Mouse (Mus musculus): ENCODE measurements around the gene Stk32c.

Gene Stk32c

GRCm38 (mm10) chr7:139212754-139213745 is at the start of gene Stk32c, which contains the start of gene Lrrc27:
Gene Stk32c (minus strand): TSS chr7:139213307.
Gene Lrrc27 (plus strand): TSS chr7:139212988.
- peak; percentile 96 for DNase-seq

GRCm38 (mm10) chr7:139257752-139258542 is 44.8 kb upstream of the Stk32c start:
- no peak for DNase-seq

- no peak for DNase-seq
These were observed 41.5 kb upstream of the Stk32c start for GRCm38 (mm10) chr7:139254626-139255025.

GRCm38 (mm10) chr7:139253462-139253861 is 40.4 kb upstream of the Stk32c start:
- DNase-seq: no peak

GRCm38 (mm10) chr7:139252986-139253385 is 39.9 kb upstream of the Stk32c start:
- no peak for DNase-seq

GRCm38 (mm10) chr7:139252566-139252965 is 39.5 kb upstream of the Stk32c start:
- no peak for DNase-seq

- peak; percentile 45 for DNase-seq
These were observed 38.8 kb upstream of the Stk32c start for GRCm38 (mm10) chr7:139251881-139252301.

GRCm38 (mm10) chr7:139249406-139250210 is 36.5 kb upstream of the Stk32c start:
- DNase-seq: no peak

- no peak for DNase-seq
These were observed 35.7 kb upstream of the Stk32c start for GRCm38 (mm10) chr7:139248615-139249405.

- peak; percentile 69 for DNase-seq
These were observed 34.9 kb upstream of the Stk32c start, which contains the start of gene Pwwp2b for GRCm38 (mm10) chr7:139247881-139248614. Gene Pwwp2b (plus strand): TSS chr7:139248482.

GRCm38 (mm10) chr7:139246931-139247880 is 34.1 kb upstream of the Stk32c start:
- peak; percentile 52 for DNase-seq

GRCm38 (mm10) chr7:139246086-139246485 is 33.0 kb upstream of the Stk32c start:
- no peak for DNase-seq

GRCm38 (mm10) chr7:139239432-139239831 is 26.3 kb upstream of the Stk32c start:
- DNase-seq: no peak

- DNase-seq: no peak
These were observed 22.7 kb upstream of the Stk32c start for GRCm38 (mm10) chr7:139235651-139236358.

- no peak for DNase-seq
These were observed 21.5 kb upstream of the Stk32c start for GRCm38 (mm10) chr7:139234426-139235188.

- DNase-seq: peak; percentile 87
These were observed 20.6 kb upstream of the Stk32c start for GRCm38 (mm10) chr7:139233714-139234113.

- no peak for DNase-seq
These were observed 17.1 kb upstream of the Stk32c start for GRCm38 (mm10) chr7:139230241-139230640.

- no peak for DNase-seq
These were observed 16.7 kb upstream of the Stk32c start for GRCm38 (mm10) chr7:139229837-139230236.
